7 mouse cellular contexts compared by ENCODE assay signal in the genomic region with DNA sequence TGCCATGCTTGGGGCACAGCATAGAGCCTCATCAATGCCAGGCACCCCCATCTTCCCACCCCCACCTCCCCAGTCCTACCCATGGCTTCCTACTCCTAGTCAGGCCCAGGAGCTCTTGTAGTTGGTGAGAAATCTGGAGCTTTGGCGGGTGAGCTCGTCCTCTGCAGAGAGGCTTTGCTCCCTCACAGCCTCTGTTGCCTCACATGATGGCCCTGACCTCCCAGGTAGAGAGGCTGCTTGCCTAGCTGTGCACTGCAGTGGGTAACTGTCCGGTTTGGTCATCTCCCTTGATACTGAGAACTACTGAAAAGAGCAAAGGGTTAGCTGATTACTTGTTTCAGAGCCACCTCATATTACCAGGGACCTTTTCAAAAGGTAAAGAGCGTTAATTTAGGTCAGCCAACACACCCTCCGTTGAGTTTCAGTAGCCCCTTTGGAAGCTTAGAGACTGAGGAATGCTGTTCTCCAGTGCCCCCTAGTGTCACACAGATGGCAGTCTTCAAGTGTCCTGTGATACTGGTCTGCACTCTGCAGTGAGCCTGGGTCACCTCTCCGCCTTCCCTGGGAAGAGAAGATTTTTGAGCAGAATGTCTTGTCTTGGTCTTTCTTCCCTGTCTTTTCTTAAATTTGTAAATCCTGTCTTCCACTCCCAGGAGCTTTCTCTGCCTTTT. TPM values are rescaled to one million over a fixed set of nuclear protein-coding genes. Genes with fewer than 3 reads are reported as not detected.
DNase-seq lines count a peak whose midpoint lies in the region; ATAC-seq lines count a peak whose summit lies in the region.

No protein-coding gene starts in this region.

- WGBS in midbrain, embryonic 13.5 days: 37% methylated on average over 6 of the region's 6 CpGs
- WGBS in midbrain, embryonic 15.5 days: 46% methylated on average over 6 of the region's 6 CpGs

- H3K9me3 ChIP-seq in midbrain, embryonic 13.5 days: no peaks in the 10 kb centered on the region
- no peaks in the 10 kb centered on the region for H3K9me3 ChIP-seq in midbrain, embryonic 15.5 days

- H3K4me3 ChIP-seq in midbrain, embryonic 13.5 days (replicated peaks): no peak overlapping the region
- no peak overlapping the region for H3K4me3 ChIP-seq in midbrain, embryonic 15.5 days

- H3K27me3 ChIP-seq in midbrain, embryonic 13.5 days: no peaks in the 10 kb centered on the region
- H3K27me3 ChIP-seq in midbrain, embryonic 15.5 days (replicated peaks): no peaks in the 10 kb centered on the region

- H3K36me3 ChIP-seq in midbrain, embryonic 13.5 days: peaks cover 9% of the 10 kb centered on the region
- H3K36me3 ChIP-seq in midbrain, embryonic 15.5 days (replicated peaks): 0 out of 2 replicates have a peak, but pooled peaks cover 3% of the 10 kb centered on the region

- H3K4me1 ChIP-seq in midbrain, embryonic 13.5 days (replicated peaks): peaks cover 29% of the 10 kb centered on the region
- peaks cover 2% of the 10 kb centered on the region; the same call in 1 of the 2 replicates for H3K4me1 ChIP-seq in midbrain, embryonic 15.5 days

- no peak overlapping the region for H3K27ac ChIP-seq in midbrain, embryonic 13.5 days
- no peak overlapping the region for H3K27ac ChIP-seq in midbrain, embryonic 15.5 days

- H3K4me2 ChIP-seq in midbrain, embryonic 13.5 days (replicated peaks): no peak overlapping the region
- H3K4me2 ChIP-seq in midbrain, embryonic 15.5 days: no peak overlapping the region

- ATAC-seq in midbrain, embryonic 13.5 days: peak; percentile 72; the same call in 1 of the 2 replicates
- ATAC-seq in midbrain, embryonic 15.5 days (replicated peaks): no peak
- peak; percentile 58; the same call in 1 of the 2 replicates for ATAC-seq in megakaryocyte, adult 5-6 weeks (ENCODE audit: poor library complexity, severe bottlenecking)

- H3K9ac ChIP-seq in midbrain, embryonic 13.5 days (replicated peaks): no peak overlapping the region
- H3K9ac ChIP-seq in midbrain, embryonic 15.5 days: no peak overlapping the region

- DNase-seq in ZHBTc4 (ENCODE audit: low read depth, low spot score): peak; percentile 82
- DNase-seq in embryo, embryonic 11.5 days (ENCODE audit: low read depth, low spot score): peak; percentile 35
- peak; percentile 72 for DNase-seq in kidney, adult 9 months
- DNase-seq in frontal cortex, postnatal 36 days (ENCODE audit: low spot score in 2 of 2): no peak

RNA-seq across cellular contexts. Expression of a gene that starts 16.9 kb away (rescaled TPM):
- polyA plus RNA-seq in midbrain, embryonic 13.5 days (2015; fragmentation: Nextera tagmentation; extraction: Ambion mirVana): 4.4 and 10.3 TPM in 2 replicates
- 5.6 TPM in 1 of 2 replicates, not detected in the other for polyA plus RNA-seq in midbrain, embryonic 15.5 days (2015; fragmentation: Nextera tagmentation; extraction: Ambion mirVana)
- total RNA-seq in megakaryocyte, adult 5-6 weeks (2015): 7.6 and 12.8 TPM in 2 replicates
- 10.6 and 15.5 TPM in 2 replicates for total RNA-seq in megakaryocyte, adult 5-6 weeks (2017)

RNA-seq across cellular contexts. Expression of a gene that starts 17.4 kb away (rescaled TPM):
- 130 and 137 TPM in 2 replicates for polyA plus RNA-seq in midbrain, embryonic 13.5 days (2015; fragmentation: Nextera tagmentation; extraction: Ambion mirVana)
- 151 and 155 TPM in 2 replicates for polyA plus RNA-seq in midbrain, embryonic 15.5 days (2015; fragmentation: Nextera tagmentation; extraction: Ambion mirVana)
- total RNA-seq in megakaryocyte, adult 5-6 weeks (2015): 24.9 and 31.9 TPM in 2 replicates
- 13.3 and 20.1 TPM in 2 replicates for total RNA-seq in megakaryocyte, adult 5-6 weeks (2017)

Comparison
In these comparisons a context has a peak if more than half of its experiments do, and no peak if none do; other contexts are left out.
1. DNase-seq: peak in ZHBTc4 (single experiment), embryo, embryonic 11.5 days (single experiment) and kidney, adult 9 months (single experiment); none in frontal cortex, postnatal 36 days (0 of 2).